Mouse (Mus musculus): Measurements from ENCODE around the gene Snap91. TPM values are rescaled to one million over a fixed set of nuclear protein-coding genes. Genes with fewer than 3 reads are reported as not detected.

The Snap91 gene
- polyA plus RNA-seq, 1 experiment from 2014 or later: 4.2 TPM

- Histone ChIP-seq H3K27ac (no peak overlapping the region), H3K27me3 (ENCODE audit: low read depth, poor library complexity, severe bottlenecking) (no peaks in the 10 kb centered on the region), H3K9me3 (replicated peaks) (no peaks in the 10 kb centered on the region), H3K4me1 (0 out of 2 replicates have a peak, but pooled peaks cover 3% of the 10 kb centered on the region), H3K4me3 (no peak overlapping the region), H3K36me3 (no peaks in the 10 kb centered on the region)
- WGBS: 95% methylated on average over 3 of the region's 3 CpGs
- DNase-seq (ENCODE audit: low spot score): no peak
These were observed 150.6 kb downstream of the Snap91 start for GRCm38 (mm10) chr9:86729811-86730210.

- H3K4me1 ChIP-seq: 0 out of 2 replicates have a peak, but pooled peaks cover 3% of the 10 kb centered on the region
- no peaks in the 10 kb centered on the region for H3K9me3 ChIP-seq (replicated peaks)
- no peak overlapping the region for H3K27ac ChIP-seq
- H3K27me3 ChIP-seq (ENCODE audit: low read depth, poor library complexity, severe bottlenecking): no peaks in the 10 kb centered on the region
- H3K36me3 ChIP-seq: no peaks in the 10 kb centered on the region
- WGBS: 68% methylated on average over 1 of the region's 1 CpGs
- DNase-seq (ENCODE audit: low spot score): no peak
- H3K4me3 ChIP-seq: no peak overlapping the region
These were observed 151.4 kb downstream of the Snap91 start for GRCm38 (mm10) chr9:86729084-86729483.

GRCm38 (mm10) chr9:86728214-86728814, 152.1 kb downstream of the Snap91 start:
- WGBS: 88% methylated on average over 10 of the region's 10 CpGs
- H3K36me3 ChIP-seq: no peaks in the 10 kb centered on the region
- H3K27me3 ChIP-seq (ENCODE audit: low read depth, poor library complexity, severe bottlenecking): no peaks in the 10 kb centered on the region
- no peak for DNase-seq (ENCODE audit: low spot score)
- 0 out of 2 replicates have a peak, but pooled peaks cover 3% of the 10 kb centered on the region for H3K4me1 ChIP-seq
- H3K27ac ChIP-seq: no peak overlapping the region
- H3K9me3 ChIP-seq (replicated peaks): no peaks in the 10 kb centered on the region
- no peak overlapping the region for H3K4me3 ChIP-seq

- no peak for DNase-seq (ENCODE audit: low spot score)
- Histone ChIP-seq H3K9me3 (replicated peaks) (no peaks in the 10 kb centered on the region), H3K27me3 (ENCODE audit: low read depth, poor library complexity, severe bottlenecking) (no peaks in the 10 kb centered on the region), H3K4me3 (no peak overlapping the region), H3K27ac (no peak overlapping the region), H3K36me3 (no peaks in the 10 kb centered on the region), H3K4me1 (0 out of 2 replicates have a peak, but pooled peaks cover 3% of the 10 kb centered on the region)
- 97% methylated on average over 5 of the region's 5 CpGs for WGBS
These were observed 154.1 kb downstream of the Snap91 start for GRCm38 (mm10) chr9:86726381-86726720.

GRCm38 (mm10) chr9:86725604-86726380, 154.7 kb downstream of the Snap91 start:
- no peak for DNase-seq (ENCODE audit: low spot score)
- 73% methylated on average over 7 of the region's 7 CpGs for WGBS
- no peak overlapping the region for H3K27ac ChIP-seq

GRCm38 (mm10) chr9:86725066-86725465, 155.4 kb downstream of the Snap91 start:
- DNase-seq (ENCODE audit: low spot score): no peak
- Histone ChIP-seq H3K9me3 (replicated peaks) (no peaks in the 10 kb centered on the region), H3K4me3 (no peak overlapping the region), H3K4me1 (0 out of 2 replicates have a peak, but pooled peaks cover 3% of the 10 kb centered on the region), H3K27me3 (ENCODE audit: low read depth, poor library complexity, severe bottlenecking) (no peaks in the 10 kb centered on the region), H3K36me3 (no peaks in the 10 kb centered on the region), H3K27ac (no peak overlapping the region)
- WGBS: 89% methylated on average over 4 of the region's 4 CpGs

More at GRCm38 (mm10) chr9:86725604-86726380, 154.7 kb downstream of the Snap91 start:
- H3K36me3 ChIP-seq: no peaks in the 10 kb centered on the region
- H3K27me3 ChIP-seq (ENCODE audit: low read depth, poor library complexity, severe bottlenecking): no peaks in the 10 kb centered on the region
- 0 out of 2 replicates have a peak, but pooled peaks cover 3% of the 10 kb centered on the region for H3K4me1 ChIP-seq
- H3K4me3 ChIP-seq: no peak overlapping the region
- no peaks in the 10 kb centered on the region for H3K9me3 ChIP-seq (replicated peaks)

GRCm38 (mm10) chr9:86720794-86721193, 159.7 kb downstream of the Snap91 start:
- Histone ChIP-seq H3K27me3 (ENCODE audit: low read depth, poor library complexity, severe bottlenecking) (no peaks in the 10 kb centered on the region), H3K36me3 (no peaks in the 10 kb centered on the region), H3K4me3 (no peak overlapping the region), H3K27ac (no peak overlapping the region), H3K9me3 (replicated peaks) (no peaks in the 10 kb centered on the region), H3K4me1 (0 out of 2 replicates have a peak, but pooled peaks cover 3% of the 10 kb centered on the region)
- 91% methylated on average over 2 of the region's 2 CpGs for WGBS
- DNase-seq (ENCODE audit: low spot score): no peak

GRCm38 (mm10) chr9:86720227-86720626, 160.2 kb downstream of the Snap91 start:
- Histone ChIP-seq H3K4me1 (no peaks in the 10 kb centered on the region), H3K27me3 (ENCODE audit: low read depth, poor library complexity, severe bottlenecking) (no peaks in the 10 kb centered on the region), H3K9me3 (replicated peaks) (no peaks in the 10 kb centered on the region), H3K27ac (no peak overlapping the region), H3K36me3 (no peaks in the 10 kb centered on the region), H3K4me3 (no peak overlapping the region)
- 90% methylated on average over 5 of the region's 5 CpGs for WGBS
- DNase-seq (ENCODE audit: low spot score): no peak

GRCm38 (mm10) chr9:86717119-86717518, 163.3 kb downstream of the Snap91 start:
- Histone ChIP-seq H3K4me1 (no peaks in the 10 kb centered on the region), H3K27me3 (ENCODE audit: low read depth, poor library complexity, severe bottlenecking) (no peaks in the 10 kb centered on the region), H3K36me3 (no peaks in the 10 kb centered on the region), H3K4me3 (no peak overlapping the region), H3K27ac (no peak overlapping the region), H3K9me3 (replicated peaks) (no peaks in the 10 kb centered on the region)
- WGBS: 85% methylated on average over 5 of the region's 5 CpGs
- no peak for DNase-seq (ENCODE audit: low spot score)

GRCm38 (mm10) chr9:86716540-86716939, 163.9 kb downstream of the Snap91 start:
- WGBS: 63% methylated on average over 2 of the region's 2 CpGs
- Histone ChIP-seq H3K4me3 (no peak overlapping the region), H3K27me3 (ENCODE audit: low read depth, poor library complexity, severe bottlenecking) (no peaks in the 10 kb centered on the region), H3K4me1 (no peaks in the 10 kb centered on the region), H3K27ac (no peak overlapping the region), H3K9me3 (replicated peaks) (no peaks in the 10 kb centered on the region), H3K36me3 (no peaks in the 10 kb centered on the region)
- DNase-seq (ENCODE audit: low spot score): no peak

Other genes starting within 250 kb of the Snap91 start
- gene Me1, start 184.7 kb downstream of the Snap91 start, polyA plus RNA-seq (2016; fragmentation: Nextera tagmentation; extraction: Ambion mirVana): 6.2 and 9.4 TPM in 2 replicates
- 1.8 and 2.3 TPM in 2 replicates for gene Prss35, start 137.0 kb downstream of the Snap91 start, polyA plus RNA-seq (2016; fragmentation: Nextera tagmentation; extraction: Ambion mirVana)
- gene Ripply2, start 134.9 kb upstream of the Snap91 start, polyA plus RNA-seq (2016; fragmentation: Nextera tagmentation; extraction: Ambion mirVana): 0.31 TPM in 1 of 2 replicates, not detected in the other
- gene Cyb5r4, start 141.4 kb upstream of the Snap91 start, polyA plus RNA-seq (2016; fragmentation: Nextera tagmentation; extraction: Ambion mirVana): 66.2 and 69.1 TPM in 2 replicates

All from limb, embryonic 10.5 days (tissue).